Mouse (Mus musculus) lung, postnatal 0 days (tissue): ENCODE measurements around the gene Wipf2. TPM values are rescaled to one million over a fixed set of nuclear protein-coding genes. Genes with fewer than 3 reads are reported as not detected.

ENCODE experiments used
- ATAC-seq: fragments of 200-750 bp; cut with Nextera tagmentation; 2 replicates; pipeline ENCODE4 v1.8.0; 2017; ENCODE audit warnings: moderate library complexity
- DNase-seq: peaks from one replicate; pipeline ENCODE4 v3.0.0-alpha.2; 2016; ENCODE audit warnings: low spot score
- H3K27ac ChIP-seq: fragments of 300-500 bp; sonication (generic); 2 replicates; pipeline ENCODE4 v1.5.1; 2014; ENCODE audit warnings: antibody characterized with exemption, mild to moderate bottlenecking, low read length, mixed read lengths
- H3K27me3 ChIP-seq: fragments of 300-500 bp; sonication (generic); replicated peaks from 2 replicates; pipeline ENCODE4 v1.6.1; 2014; ENCODE audit warnings: low read length, mixed read lengths; ENCODE audit not compliant: insufficient read depth
- H3K36me3 ChIP-seq: fragments of 300-500 bp; sonication (generic); 2 replicates; pipeline ENCODE4 v1.6.1; 2014; ENCODE audit warnings: low read length, mixed read lengths; ENCODE audit not compliant: insufficient read depth
- H3K4me1 ChIP-seq: fragments of 300-500 bp; sonication (generic); 2 replicates; pipeline ENCODE4 v1.6.1; 2014; ENCODE audit warnings: antibody characterized with exemption, low read depth, low read length, mixed read lengths; ENCODE audit not compliant: insufficient read depth
- H3K4me2 ChIP-seq: fragments of 300-500 bp; sonication (generic); replicated peaks from 2 replicates; pipeline ENCODE4 v1.6.1; 2014; ENCODE audit warnings: low read depth, mild to moderate bottlenecking, low read length, moderate library complexity, mixed read lengths
- H3K4me3 ChIP-seq: fragments of 300-500 bp; sonication (generic); 2 replicates; pipeline ENCODE4 v1.5.1; 2014; ENCODE audit warnings: low read depth, low read length
- H3K9ac ChIP-seq: fragments of 300-500 bp; sonication (generic); replicated peaks from 2 replicates; pipeline ENCODE4 v1.6.1; 2014; ENCODE audit warnings: low read depth, mild to moderate bottlenecking
- H3K9me3 ChIP-seq: fragments of 300-500 bp; sonication (generic); 2 replicates; pipeline ENCODE4 v1.6.1; 2016; ENCODE audit warnings: low read length, mixed read lengths
- CTCF ChIP-seq: IDR thresholded peaks from 2 replicates; pipeline ENCODE4 v1.5.1; 2016; ENCODE audit warnings: antibody characterized with exemption, mild to moderate bottlenecking
- EP300 ChIP-seq: IDR thresholded peaks from 2 replicates; pipeline ENCODE4 v1.6.1; 2016; ENCODE audit warnings: antibody characterized with exemption, mild to moderate bottlenecking, control low read depth
- WGBS: fragments of 180-500 bp; shearing (Covaris S2); extraction: QIAGEN DNeasy Blood & Tissue Kit; methylation state at CpG from one replicate; pipeline ENCODE4 v1.1.7; 2014; 5-methylcytosine and 5-hydroxymethylcytosine counted together
- polyA plus RNA-seq: library from polyadenylated mRNA; unstranded; fragments of >200 nt; fragmentation: Nextera tagmentation; extraction: Ambion mirVana; gene quantifications from 2 replicates; pipeline ENCODE4 v1.2.1, GENCODE M21; 2015

The Wipf2 gene
- polyA plus RNA-seq, 1 experiment from 2014 or later, result 4.0 TPM

- Histone ChIP-seq H3K4me2 (peak overlapping the region; percentile 96), H3K9ac (no peak overlapping the region; the same call in 1 of the 2 replicates), H3K4me1 (peaks cover 57% of the 10 kb centered on the region), H3K27ac (peak overlapping the region; percentile 97; the same call in 1 of the 2 replicates), H3K9me3 (no peaks in the 10 kb centered on the region), H3K27me3 (no peaks in the 10 kb centered on the region), H3K36me3 (no peaks in the 10 kb centered on the region), H3K4me3 (peak overlapping the region; percentile 69)
- peak; percentile 7; the same call in 1 of the 2 replicates for TF ChIP-seq EP300
- no peak for TF ChIP-seq CTCF
- ATAC-seq (no peak), DNase-seq (peak; percentile 49)
- 25% methylated on average over 14 of the region's 15 CpGs for WGBS
These were observed 75.9 kb downstream of the Wipf2 start for GRCm38 (mm10) chr11:98939084-98939952.

DNA sequence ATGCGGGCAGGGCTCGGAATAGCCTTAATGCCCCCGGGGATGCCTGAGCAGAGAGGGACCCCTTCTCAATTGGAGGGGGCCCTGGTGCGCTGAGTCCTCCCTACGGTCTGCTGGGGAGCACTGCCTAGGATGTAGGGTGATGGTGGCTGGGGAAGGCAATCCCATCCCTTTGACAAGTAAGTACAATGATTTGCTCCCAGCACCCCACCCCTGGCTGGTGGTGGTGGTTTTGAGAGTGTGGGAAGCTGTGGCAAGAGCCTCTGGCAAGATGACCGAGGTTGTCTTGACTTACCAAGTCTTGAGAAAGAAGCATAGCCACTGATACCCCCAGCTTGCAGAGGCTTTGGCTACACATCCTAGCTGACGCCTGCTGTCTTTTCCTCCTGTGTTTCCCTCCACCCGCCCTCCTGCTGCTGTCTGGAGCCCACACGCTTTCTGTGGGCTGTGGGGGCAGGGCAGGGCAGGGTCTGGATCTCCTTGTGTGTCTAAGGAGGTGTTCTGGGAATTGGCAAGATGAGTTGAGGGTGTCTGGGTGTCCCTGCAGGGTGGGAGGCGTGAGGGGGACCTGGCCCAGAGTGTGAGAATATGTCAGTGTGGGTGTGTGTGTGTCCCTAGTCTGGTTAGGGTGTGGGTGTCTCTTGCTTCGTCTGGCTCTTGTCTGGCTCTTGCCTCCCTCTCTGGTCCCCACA, 76.7 kb downstream of the Wipf2 start:
- TF ChIP-seq CTCF, result no peak
- TF ChIP-seq EP300, result peak; percentile 5
- ATAC-seq (no peak), DNase-seq (peak; percentile 72)
- WGBS, result 38% methylated on average over 11 of the region's 11 CpGs
- H3K4me3 ChIP-seq, result peak overlapping the region; percentile 69; the same call in 1 of the 2 replicates
- H3K9ac ChIP-seq, result no peak overlapping the region; the same call in 1 of the 2 replicates
- no peaks in the 10 kb centered on the region for H3K27me3 ChIP-seq
- H3K36me3 ChIP-seq, result no peaks in the 10 kb centered on the region
- H3K4me2 ChIP-seq, result peak overlapping the region; percentile 96
- no peaks in the 10 kb centered on the region for H3K9me3 ChIP-seq
- H3K27ac ChIP-seq, result peak overlapping the region; percentile 98; the same call in 1 of the 2 replicates
- H3K4me1 ChIP-seq, result peaks cover 64% of the 10 kb centered on the region

- WGBS, result 21% methylated on average over 3 of the region's 3 CpGs
- Histone ChIP-seq H3K4me3 (peak overlapping the region; percentile 40), H3K4me1 (peaks cover 64% of the 10 kb centered on the region), H3K9ac (peak overlapping the region; percentile 54; the same call in 1 of the 2 replicates), H3K36me3 (no peaks in the 10 kb centered on the region), H3K27me3 (no peaks in the 10 kb centered on the region), H3K27ac (peak overlapping the region; percentile 98), H3K4me2 (peak overlapping the region; percentile 96), H3K9me3 (no peaks in the 10 kb centered on the region)
- TF ChIP-seq CTCF, result no peak
- no peak for TF ChIP-seq EP300
- DNase-seq (no peak), ATAC-seq (no peak)
These were observed 77.3 kb downstream of the Wipf2 start for GRCm38 (mm10) chr11:98940776-98941175.

DNA sequence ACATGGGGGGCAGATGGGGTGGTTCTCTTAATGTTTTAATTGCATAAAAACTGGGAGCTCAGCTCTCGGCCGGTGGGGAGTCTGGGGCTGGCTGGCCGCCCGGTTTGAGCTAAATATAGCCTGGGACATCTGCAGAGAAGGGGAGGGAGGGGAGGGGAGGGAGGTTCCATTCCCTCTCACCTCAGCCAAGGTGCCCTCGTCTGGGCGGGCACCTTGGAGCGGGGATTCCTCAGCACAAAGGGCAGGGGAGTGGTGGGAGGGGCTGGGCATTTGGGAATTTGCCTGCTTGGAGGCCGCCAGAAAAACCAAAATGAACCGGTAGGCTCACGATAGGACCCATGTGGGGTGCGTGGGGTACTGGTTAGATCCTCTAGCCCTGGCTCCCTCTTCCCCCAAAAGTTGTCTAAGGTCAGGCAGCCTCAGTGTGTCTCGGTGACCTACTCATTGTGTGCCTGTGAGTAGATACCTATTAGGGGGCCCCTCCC, 77.9 kb downstream of the Wipf2 start:
- DNase-seq, result peak; percentile 84
- H3K4me2 ChIP-seq, result peak overlapping the region; percentile 96
- H3K27me3 ChIP-seq, result no peaks in the 10 kb centered on the region
- peak overlapping the region; percentile 98 for H3K27ac ChIP-seq
- peaks cover 64% of the 10 kb centered on the region for H3K4me1 ChIP-seq
- H3K36me3 ChIP-seq, result no peaks in the 10 kb centered on the region
- peak overlapping the region; percentile 54 for H3K9ac ChIP-seq
- WGBS, result 3% methylated on average over 12 of the region's 12 CpGs
- H3K9me3 ChIP-seq, result no peaks in the 10 kb centered on the region
- peak; percentile 9; the same call in 1 of the 2 replicates for ATAC-seq
- TF ChIP-seq EP300 (no peak), CTCF (no peak)
- H3K4me3 ChIP-seq, result peak overlapping the region; percentile 40

- Histone ChIP-seq H3K9me3 (no peaks in the 10 kb centered on the region), H3K4me3 (peak overlapping the region; percentile 40), H3K4me1 (peaks cover 59% of the 10 kb centered on the region), H3K9ac (peak overlapping the region; percentile 54), H3K36me3 (no peaks in the 10 kb centered on the region), H3K27ac (peak overlapping the region; percentile 98), H3K4me2 (peak overlapping the region; percentile 96), H3K27me3 (no peaks in the 10 kb centered on the region)
- peak; percentile 98 for DNase-seq
- peak; percentile 54 for ATAC-seq
- TF ChIP-seq CTCF (no peak), EP300 (peak; percentile 94)
- 4% methylated on average over 15 of the region's 15 CpGs for WGBS
These were observed 78.5 kb downstream of the Wipf2 start for GRCm38 (mm10) chr11:98941826-98942550.
